Mouse (Mus musculus): ENCODE data around the gene Gm44579.

DNA sequence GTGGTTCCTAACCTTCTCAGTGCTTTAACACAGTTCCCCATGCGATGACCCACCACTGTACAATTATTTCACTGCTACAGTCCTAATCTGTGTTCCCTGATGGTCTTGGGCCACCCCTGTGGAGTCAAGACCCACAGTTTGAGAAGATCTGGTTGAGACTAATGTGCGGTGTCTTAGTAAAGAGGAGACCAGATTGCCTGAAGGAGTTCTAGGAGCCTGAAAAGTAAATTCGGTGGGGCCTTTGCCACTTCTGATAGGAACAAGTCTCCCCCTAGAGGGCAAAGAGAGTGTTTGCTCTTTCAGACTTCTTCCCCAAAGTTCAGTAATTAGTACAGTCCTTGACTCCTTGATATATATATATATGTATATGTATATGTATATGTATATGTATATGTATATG, 67.2 kb downstream of the Gm44579 start:
- TF ChIP-seq CTCF (IDR thresholded peaks at IDR 0.05; ENCODE audit: borderline replicate concordance, control insufficient read depth, extremely low read depth, insufficient read depth, low read length, poor library complexity) (no peak), POLR2A (IDR thresholded peaks at IDR 0.05; ENCODE audit: control insufficient read depth, extremely low read depth, insufficient read depth, low read length, poor library complexity) (no peak)

Data from thymus, adult 2 months (tissue).